Mouse (Mus musculus) heart, postnatal 25 days (tissue): ENCODE data around the gene Rara. TPM values are rescaled to one million over a fixed set of nuclear protein-coding genes. Genes with fewer than 3 reads are reported as not detected.

ENCODE experiments used
- DNase-seq: peaks from one replicate; pipeline ENCODE4 v3.0.0; 2022; ENCODE audit warnings: low spot score
- intact Hi-C: fragments of 180-260 bp; cut with DNase I; formaldehyde crosslinking; loops from one replicate; pipeline ENCODE4 v1.15.1; 2025
- total RNA-seq, 2 experiments: library from RNA; stranded (reverse); gene quantifications; 2 replicates each; pipeline ENCODE4 v1.2.3; 2021

The Rara gene
- total RNA-seq, 2 experiments from 2014 or later = 11.8 TPM

DNA sequence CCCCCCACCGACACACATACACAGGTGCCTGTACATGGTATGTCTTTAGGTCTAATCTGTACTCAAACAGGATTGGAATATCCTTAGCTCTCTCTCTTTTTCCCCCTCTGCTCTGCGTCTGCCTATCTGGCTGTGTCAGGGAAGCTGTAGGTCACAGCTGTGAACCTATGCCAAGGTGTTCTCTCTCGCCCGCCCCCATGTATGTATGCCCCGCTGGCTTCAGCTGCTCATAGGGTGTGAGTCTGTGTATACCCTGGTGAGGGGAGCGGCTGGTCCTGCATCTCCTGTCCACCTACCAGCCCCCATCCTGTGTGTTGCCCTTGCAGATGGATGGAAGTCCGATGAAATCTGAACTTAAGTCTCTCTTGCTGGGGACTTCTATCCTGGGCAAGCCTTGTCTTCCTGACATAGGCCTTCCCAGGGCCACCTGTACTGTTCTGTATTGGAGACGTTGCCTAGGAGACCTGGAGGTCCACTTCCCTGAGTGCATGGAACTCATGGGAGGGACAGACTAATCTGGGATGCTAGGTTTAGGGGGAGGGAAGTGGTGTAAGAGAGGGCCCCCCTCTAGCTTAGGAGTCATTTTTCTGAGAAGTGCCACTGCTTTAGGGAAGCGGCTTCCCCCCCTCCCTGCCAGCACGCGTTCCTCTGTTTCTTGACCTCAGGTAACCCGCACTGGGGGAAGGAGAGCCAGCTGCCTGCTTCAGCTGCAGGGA, 21.8 kb downstream of the Rara start:
- no peak for DNase-seq
- intact Hi-C loops = no loop called here

DNA sequence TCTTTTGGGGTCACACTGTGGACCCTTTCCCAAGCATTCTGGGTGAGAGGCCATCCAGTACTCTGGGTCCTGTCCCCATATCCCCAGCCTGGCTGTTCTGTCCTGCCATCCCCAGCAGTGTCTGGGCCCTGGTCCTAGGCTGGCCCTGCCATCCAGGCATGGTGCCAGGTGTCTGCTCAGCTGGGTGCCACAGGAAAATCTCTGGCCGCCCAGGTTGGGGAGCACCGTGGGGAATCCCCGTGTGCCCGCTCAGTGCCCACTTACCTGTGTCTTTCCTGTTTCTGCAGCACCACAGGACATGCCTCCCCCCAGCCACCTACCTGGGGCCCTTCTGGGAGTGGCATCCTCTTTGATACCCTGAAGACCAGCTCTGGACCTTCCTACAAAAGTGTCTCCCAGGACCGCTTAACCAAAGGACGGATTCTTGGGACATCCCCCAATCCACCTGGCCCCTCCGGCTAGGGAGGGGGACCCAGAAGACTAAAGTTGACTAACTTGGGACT, 22.4 kb downstream of the Rara start:
- no peak for DNase-seq
- intact Hi-C loops = no loop called here

DNA sequence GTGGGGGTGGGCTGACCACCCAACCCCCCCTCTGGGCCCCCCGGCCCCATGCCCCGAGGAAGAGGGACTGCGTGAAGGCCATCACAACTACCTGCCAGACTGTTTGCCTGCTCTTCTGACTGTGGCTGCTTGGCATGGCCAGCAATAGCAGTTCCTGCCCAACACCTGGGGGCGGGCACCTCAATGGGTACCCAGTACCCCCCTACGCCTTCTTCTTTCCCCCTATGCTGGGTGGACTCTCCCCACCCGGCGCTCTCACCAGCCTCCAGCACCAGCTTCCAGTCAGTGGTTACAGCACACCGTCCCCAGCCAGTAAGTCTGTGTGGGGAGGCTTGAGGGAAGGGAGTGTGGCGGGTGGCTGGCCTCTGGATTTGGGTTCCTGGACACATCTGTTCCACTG, 22.9 kb downstream of the Rara start:
- no peak for DNase-seq
- intact Hi-C loops = no loop called here

DNA sequence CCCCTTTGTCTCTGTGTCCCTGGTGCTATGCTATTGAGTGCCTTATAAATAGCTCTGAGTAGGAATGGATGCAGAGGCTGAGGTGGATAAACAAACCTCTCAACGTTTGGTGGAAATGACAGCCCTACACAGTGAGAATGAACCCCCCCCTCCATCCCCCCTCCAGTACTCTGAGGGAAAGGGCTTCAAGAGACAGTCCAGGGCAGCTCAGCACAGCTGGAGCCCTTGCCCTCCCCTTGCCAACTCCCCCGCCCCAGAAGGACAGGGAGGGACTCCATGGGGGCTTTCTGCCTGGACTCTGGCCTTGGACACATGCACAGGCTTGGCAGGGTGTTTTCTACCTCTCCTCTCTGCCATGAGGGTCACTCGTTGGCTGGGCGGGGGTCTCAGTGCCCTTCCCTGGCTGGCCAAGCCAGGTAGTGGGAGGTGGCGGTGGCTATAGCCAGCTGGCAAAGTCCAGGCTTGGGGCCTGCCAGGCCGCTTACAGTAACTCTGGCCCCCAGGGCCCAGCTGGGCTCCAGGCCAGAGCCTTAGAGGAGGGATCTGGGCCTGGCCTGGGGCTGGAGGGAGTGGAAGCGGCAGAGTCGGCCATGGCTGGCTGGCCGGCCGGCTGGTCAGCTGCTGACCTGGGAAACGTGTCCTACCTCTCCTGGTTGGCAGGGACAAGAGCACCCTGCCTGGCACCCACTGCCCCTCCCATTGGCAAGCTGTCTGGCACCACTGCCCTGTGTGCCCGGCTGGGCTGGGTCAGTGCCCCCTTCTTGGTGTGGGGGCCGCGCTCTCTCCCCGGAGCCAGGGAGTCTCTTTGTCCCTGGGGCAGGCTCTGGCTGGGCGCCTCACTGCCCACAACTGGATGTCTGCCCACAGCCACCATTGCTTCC, 23.6 kb downstream of the Rara start:
- peak; percentile 90 for DNase-seq
- intact Hi-C loops = no loop called here

DNA sequence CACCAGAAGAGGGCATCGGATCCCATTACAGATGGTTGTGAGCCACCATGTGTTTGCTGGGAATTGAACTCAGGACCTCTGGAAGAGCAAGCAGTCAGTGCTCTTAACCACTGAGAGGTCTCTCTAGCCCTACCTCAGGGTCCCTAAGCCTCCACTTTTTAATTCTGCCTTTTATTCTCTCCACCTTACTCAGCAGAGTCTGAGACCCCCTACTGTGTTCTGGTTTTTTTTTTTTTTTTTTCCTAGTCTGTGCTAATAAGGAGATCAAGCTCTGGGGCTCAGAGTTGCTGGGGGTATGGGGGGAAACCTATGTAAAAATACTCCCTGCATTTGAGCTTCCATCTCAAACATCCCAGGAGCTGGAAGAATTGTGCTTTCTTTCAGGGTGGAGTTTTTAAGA, 24.5 kb downstream of the Rara start:
- intact Hi-C loops = no loop called here

DNA sequence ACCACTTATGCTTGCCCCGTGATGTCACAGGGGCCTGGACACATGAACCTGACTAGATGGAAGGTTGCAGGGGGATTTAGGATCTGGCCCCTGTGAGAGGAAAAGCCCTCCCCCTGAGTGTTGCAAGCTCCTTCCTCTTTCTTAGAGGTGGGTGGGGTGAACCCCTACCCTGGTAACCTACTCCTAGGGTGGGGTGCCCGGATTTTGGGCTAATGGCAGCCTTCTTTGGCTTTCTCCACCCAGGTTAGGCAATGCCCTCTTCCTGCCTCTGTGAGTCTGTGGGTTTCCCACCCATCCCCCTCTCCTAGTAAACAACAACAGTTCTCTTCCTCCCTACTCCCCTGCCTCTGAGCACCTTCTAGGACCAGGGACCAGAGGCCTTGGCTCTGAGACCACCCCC, 25.1 kb downstream of the Rara start:
- intact Hi-C loops = no loop called here
- no peak for DNase-seq

More for the DNA sequence above, 24.5 kb downstream of the Rara start:
- DNase-seq = no peak

DNA sequence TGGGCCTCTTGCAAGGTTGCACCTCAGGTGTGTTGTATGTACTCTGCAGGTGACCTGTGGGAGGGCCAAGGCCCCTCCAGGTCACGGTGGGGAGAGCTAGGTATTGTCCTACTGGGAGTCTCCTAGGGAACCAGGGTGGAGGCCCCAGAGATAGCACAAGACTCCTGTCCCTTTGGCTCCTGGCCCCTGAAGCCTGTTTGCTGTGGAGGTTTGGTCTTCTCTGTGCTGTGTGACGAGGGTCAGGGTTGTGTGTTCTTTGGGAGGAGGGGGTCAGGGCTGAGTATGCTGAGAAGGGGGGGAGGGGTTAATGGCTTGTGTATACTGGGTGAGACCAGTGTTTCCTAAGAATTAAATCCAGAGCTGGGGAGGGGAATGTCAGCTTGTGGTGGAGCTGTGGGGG, 25.7 kb downstream of the Rara start:
- DNase-seq = no peak
- intact Hi-C loops = no loop called here

DNA sequence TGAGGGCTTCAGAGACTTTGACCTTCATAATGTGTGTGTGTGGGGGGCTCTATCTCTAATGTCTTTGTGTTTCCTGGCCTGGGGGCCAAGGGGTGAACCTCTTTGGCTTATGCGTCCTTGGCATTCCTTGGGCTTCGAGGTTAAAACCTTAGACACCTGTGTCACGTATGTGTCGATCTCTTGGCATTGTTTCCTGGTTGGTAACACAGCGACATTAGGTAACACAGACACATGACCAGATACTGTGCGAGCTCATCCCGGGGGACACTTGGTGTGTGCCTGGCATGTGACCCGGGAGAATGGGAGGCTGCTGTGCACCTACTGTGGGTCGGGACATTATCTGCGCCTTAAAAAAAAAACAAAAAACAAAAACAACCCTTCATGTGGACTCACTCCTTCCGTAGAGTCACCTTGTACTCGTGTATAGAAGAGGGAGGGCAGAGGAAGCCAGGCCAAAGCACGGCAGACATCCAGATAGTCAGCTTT, 26.3 kb downstream of the Rara start:
- intact Hi-C loops = no loop called here

DNA sequence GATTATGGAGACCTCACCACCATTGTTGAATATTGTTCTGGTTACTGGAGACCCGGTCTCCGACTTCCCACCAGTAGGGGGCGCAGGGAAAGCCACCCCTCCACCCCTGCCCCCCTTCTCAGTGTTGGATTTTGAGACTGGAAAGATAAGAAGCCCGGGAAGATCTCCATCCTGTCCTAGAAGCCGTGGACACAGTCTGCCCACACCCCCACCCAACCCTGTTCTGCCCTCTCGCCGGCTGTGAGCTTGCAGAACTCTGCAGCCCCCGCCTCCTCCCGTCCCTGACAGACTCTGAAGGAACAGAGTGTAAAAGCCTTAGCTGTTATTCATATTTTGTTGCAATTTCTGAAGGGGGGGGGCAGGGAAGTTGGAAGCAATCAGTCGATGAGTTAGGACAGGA, 26.8 kb downstream of the Rara start:
- intact Hi-C loops = no loop called here
- DNase-seq = peak; percentile 73

More for the DNA sequence above, 26.3 kb downstream of the Rara start:
- no peak for DNase-seq

DNA sequence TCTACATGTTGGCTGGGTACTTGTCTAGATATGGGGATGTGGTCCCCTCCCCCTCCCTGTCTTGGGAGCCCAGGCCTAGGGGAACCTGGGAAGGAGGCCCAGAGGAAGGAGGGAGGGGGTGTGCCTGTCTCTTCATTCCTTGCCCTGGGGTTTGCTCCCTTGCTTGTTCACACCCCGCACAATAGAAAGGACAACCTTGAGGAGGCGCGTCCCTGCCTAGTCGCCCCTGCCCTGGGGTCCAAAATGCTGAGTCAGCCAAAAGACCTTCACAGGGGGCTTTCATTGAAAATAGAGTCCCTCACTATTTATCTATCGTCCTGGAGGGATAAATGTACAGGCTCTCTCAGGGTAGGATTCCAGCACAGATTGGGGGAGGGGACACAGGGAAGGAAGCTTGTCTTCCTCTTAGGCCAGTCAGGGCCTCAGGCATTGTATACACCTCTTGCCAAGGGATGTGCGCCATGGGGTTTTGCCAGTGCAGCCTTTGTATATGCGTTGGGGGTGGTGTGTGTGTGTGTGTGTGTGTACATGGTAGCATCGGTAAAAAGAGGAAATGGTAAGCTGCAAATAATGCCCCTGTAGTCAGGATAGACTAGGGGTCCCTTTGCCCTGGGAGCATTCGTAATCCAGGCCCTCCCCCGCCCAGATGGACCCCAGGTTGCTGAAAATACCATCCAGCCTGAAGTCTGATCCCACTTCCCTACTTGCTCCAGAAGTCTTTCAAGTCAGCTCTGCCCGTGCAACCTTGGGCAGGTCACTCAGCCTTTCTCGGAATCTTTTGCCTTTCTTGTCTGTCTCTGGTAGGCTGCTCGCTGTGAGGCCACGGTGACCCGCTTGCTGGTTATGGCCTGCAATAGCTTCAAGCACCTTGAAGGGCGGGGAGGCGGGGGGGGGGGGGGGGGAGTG, 27.4 kb downstream of the Rara start:
- DNase-seq = no peak
- intact Hi-C loops = no loop called here

DNA sequence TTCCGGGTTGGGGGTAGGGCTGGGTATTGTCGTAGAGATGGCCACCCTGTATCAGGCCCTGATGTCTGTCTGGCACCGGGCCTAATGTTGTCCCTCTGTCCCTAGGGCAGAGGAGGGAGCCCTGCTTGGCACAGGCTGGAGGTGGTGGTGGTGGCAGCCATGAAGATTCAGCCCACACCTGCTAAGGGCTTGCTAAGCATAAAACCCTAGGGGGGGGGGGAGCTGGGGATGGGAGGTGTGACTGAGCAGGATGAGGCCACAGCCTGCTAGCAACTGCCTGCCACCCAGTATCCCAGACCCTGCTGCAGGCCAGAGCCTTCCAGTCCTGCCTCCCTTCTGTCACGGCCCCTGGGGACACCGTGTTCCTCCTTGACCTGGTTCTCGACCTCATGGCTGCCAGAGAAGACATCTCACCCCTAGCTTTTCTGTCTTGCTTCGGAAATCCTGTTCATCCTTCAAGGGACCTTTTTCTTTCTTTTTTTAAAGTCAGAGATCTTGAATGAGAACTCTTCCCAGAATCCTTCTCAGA, 28.2 kb downstream of the Rara start:
- intact Hi-C loops = no loop called here

DNA sequence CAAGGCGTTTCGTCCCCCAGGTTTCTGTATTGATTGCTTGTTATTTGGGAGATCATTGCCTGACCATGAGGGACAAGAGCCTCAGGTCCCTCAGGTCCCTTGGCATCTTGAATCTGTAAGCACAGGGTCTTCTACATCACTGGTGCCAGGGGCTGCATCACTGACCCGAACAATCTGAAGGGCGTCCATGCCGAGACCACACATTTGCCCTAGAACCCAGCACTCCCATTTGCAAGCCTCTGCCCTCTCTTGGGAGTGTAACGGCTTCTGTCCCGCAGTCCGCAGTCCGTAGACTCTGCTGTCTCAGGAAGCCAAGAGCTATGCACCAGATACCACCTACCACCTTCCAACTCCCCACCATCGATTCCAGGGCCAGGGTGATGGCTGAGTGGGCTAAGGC, 28.7 kb downstream of the Rara start:
- no peak for DNase-seq
- intact Hi-C loops = no loop called here

More for the DNA sequence above, 28.2 kb downstream of the Rara start:
- no peak for DNase-seq

DNA sequence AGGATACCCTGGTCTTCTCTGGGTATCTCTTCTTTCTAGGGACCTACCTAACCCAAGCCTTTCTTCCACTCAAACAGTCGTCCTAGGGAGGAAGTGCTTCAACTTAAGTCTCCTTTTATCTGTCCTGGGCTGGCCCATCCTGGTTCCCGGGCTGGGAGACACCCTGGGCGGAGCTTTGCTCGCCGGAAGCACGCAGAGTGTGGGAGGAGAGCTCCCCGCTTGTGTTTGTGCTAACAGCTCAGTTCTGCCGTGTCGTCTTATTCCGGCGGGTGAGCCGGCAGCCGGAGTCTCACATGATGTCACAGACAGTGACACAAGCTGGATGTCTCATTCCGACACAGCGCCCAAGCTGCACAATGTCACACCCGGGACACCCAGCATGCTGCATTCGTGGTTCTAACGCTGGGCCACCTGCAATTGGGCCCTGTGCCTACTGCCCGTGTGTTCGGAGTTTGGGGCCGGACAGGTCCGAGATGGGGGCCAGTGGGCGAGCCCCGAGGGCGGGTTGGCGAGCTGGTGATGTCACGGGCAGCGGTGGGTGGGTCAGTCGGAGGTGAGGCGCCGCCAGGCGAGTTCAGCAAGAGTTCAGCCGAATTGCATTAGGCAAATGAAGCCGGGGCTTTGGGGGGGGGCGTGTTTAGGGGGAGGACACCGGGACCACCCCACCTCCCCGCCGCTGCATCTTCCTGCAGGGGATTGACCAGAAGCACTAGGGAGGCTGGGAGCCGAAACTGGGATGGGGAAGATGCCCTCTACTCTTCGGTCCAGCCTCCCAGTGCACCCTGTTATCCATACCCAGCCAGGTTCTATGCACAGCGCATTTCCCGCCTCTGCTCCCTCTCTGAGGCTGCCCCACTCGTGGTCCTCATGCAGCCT, 32.1 kb downstream of the Rara start:
- intact Hi-C loops = no loop called here
- peak; percentile 87 for DNase-seq

DNA sequence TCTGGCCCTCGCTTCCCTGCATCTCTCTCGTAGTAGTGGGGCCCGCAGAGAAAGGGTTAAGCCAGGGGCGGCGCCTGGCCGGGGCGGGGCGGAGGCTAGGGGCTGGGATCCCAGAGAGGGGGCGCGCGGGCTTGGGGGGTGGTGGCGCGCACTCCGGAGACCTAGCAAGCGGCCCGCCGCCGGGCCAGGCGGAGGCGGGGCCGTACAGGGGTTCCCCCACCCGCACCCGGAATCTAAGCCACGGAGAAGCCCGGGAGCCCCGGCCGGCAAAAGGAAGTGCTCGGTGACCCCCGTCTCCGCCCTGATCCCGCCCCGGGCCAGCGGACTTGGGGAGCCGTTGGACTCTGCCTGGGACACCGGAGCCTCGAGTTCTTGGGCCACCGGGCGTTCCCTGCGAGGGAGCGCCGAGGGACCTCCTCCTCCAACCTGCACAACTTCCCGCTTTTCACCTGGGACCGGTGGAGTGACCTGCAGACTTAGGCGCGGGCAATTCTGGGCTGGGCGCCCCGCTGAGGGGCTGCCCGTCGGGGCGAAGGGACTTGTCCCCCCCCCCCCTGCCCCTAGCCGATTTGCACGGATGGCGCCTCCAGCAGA, 32.8 kb downstream of the Rara start:
- peak; percentile 69 for DNase-seq
- intact Hi-C loops = no loop called here

DNA sequence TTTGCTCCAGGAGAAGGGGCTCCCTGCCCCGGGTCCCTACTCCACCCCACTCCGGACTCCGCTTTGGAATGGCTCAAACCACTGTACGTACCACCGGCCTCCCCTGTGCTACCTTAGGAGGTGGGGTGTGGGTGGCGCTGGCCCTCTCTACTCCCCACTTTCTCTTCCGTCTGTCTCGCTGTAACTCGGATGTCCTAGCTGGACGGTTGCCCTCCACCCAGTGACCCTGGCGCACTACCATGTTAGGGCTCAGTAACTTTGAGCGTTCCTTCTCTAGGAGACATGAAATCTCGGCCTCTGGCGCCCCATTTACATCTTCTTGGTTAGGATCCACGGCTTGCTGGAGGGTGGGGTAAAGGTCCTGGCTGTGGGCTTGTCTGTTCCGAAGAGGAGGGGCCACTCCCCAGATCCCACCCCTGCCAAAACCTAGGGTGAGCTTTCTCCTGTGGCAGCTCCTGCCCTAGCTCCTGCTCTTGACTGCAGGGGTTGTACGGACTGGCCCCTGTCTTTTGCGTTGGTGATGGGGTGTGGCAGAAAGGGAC, 33.5 kb downstream of the Rara start:
- intact Hi-C loops = no loop called here
- DNase-seq = no peak

DNA sequence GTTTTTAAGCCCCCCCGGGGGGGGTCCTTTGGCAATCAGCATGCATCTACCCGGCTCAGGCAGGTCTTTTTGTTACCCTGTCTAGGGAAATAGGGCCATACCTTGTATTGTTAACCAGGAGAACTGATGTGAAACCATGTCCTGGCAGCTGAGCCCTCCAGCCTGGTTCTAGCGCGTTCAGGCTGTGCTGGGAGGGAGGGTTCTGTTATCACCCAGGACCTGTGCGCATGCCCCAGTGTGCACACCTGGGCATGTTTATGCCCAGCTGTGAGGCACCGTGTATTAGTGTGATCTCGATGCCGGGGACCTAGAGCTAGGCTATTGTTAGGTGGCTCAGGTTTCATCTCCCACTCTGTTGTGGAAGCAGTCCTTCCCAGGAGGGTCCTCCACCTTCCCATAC, 34.1 kb downstream of the Rara start:
- intact Hi-C loops = loop anchor here (2.0 kb wide), 1 partner anchor 19 kb away; no protein-coding TSS in a partner anchor
- no peak for DNase-seq

DNA sequence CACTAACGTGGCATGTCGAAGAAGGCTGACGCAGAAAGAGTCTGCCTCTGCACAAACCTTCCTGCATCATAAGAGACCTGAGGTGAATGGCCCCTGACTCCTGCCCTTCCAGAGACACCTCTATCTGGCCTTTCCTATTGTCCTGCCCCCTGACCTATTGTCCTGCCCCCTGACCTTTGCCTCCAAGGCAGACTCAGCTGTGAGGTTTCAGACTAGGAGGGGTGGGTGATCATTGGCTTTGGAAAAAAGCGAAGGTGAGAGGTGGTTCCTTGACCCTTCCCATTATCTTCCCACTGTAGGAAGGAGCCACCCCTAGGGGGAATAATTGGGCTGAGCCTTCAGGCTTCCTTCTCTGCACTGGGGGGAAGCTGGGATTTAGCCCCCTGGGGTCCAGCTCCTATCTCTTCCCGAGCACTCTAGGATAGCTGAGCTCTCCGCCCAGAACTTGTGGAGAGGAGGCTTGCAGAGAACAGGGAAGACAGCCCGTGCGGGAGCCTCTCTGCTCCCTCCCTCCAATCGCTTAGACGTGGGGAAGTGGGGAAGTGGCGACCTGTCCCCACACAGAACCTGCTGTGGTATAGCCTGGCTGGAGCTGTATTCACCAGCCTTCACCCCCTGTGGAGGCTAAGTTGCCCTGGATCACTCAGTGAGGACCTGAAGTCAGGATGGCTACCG, 34.9 kb downstream of the Rara start:
- intact Hi-C loops = loop anchor here (2.0 kb wide), 1 partner anchor 20 kb away; no protein-coding TSS in a partner anchor
- DNase-seq = no peak
